Mouse (Mus musculus) embryo, embryonic 10 days (tissue): Measurements from ENCODE around the gene Nfatc2.

Experiments used
- DNase-seq: peaks from one replicate; pipeline ENCODE4 v3.0.0-alpha.2; 2015; ENCODE audit warnings: low spot score

Gene Nfatc2

DNA sequence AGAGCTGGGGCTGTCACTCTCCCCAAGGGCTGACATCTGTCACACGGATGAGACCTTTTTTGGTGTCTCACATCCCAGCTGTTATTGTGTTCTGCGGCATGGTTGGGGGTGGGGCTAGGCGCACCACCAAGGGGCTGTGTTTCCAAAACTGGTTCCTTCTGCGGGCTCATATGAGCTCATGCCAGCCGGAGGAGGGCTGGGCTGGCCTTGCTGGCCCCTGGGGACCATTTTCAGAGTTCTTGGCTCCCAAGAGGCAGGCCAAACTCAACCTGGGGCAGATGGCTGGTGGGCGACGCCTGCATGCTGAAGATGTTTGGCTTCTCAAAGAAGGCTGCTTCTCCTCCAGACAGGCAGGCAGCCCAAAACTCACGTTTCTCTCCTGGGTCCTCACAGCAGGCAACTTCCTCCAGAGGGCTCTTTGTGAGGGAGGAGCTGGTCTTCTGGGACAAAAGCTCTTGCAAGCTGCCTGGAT is 162.4 kb downstream of the Nfatc2 start:
- DNase-seq = no peak

DNA sequence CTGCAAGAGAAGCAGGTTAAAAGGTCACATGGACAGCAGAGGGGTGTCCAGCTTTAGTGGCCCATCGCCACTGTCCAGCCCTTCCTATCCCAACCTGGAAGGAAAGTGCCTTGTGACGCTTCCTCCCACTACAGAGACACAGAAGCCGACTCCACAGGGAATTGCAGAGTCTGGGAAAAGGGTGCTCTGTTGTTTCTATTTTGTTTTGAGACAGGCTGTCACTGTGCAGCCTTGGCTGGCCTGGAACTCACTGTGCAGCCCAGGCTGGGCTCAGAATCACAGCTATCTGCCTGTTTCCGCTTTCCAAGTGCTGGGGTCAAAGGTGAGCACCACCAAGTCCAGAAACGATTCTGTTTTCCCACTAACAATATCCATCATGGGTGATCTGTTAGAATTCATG is 167.3 kb downstream of the Nfatc2 start:
- no peak for DNase-seq

DNA sequence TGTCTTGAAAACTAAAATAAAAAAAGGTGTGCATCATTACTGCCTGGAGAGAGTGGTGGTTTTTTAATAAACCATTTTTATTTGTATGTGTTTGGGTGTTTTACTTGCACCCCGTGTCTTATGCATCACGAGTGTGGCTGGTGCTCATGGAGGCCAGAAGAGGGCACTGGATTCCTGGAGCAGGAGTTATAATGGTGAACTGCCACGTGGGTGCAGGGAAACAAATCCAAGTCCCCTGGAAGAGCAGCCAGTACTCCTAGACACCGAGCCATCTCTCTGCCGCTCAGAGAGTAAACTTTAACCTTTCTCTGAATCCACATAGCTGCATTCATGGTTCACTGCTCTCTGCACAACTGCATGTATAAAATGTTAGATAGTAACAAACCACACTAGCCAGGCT is 168.1 kb downstream of the Nfatc2 start:
- no peak for DNase-seq

DNA sequence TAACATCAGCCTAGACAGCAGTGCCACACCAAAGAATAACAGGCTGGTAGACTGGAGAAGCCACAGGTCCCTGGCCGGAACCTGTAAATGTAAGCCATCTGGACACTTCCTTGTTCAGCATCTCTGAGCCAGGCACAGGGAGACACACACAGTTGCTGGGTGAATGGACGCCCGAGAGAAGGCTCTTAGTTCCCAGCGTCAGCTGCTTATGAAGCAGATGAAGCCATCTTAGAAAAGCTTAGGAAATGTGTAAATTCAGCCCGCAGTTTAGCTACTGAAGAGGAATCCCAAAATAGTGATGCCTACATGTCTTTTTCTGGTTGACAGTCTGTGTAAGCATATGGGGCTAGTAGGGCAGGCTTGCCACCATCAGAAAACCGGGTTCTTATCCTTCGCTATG is 169.1 kb downstream of the Nfatc2 start:
- no peak for DNase-seq

DNA sequence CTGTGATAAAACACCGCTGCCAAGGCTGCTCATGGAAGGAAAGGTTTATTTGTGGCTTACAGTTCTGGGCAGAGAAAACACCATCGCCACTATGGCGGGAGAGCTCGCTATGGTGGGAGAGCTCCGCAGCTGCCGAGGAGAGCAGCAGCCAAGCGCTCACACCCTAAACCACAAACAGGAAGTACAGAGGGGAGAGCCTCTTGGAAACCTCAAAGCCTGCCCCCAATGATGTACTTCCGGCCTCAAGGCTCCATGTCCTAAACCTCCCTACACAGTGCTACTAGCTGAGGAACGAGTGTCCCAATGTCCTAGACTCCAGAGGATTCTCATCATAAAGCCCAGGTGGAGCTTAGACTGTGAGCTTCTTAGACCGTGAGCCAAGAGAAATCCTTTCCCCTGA is 171.9 kb downstream of the Nfatc2 start:
- DNase-seq = no peak

DNA sequence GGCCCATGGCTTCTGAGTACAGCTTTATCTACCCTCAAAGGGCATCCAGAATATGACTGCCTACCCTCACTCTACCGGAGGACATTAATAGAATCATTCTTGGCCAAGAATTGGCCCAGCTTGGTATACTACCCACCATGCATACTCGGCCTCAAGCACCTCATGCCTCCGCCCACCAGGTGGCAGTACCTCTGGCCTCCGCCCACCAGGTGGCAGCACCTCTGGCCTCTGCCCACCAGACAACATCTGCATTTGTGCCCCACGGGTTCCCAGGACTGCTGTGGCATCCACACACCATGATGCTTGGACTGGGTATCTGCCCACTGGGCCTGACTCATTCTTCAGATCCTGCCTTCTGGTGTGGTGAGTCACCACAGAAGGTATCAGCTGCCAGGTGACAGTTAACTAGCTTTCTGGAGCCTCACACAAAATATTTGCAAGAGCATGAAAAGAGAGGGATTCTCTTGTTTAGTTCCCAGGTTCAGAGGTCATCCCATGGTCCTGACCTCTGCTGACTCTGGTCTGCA is 173.0 kb downstream of the Nfatc2 start:
- no peak for DNase-seq
